Mouse (Mus musculus) embryonic facial prominence, embryonic 12.5 days (tissue): Measurements from ENCODE around the gene Palb2. TPM values are rescaled to one million over a fixed set of nuclear protein-coding genes. Genes with fewer than 3 reads are reported as not detected.

Experiments
- ATAC-seq: fragments of 200-750 bp; cut with Nextera tagmentation; 2 replicates; pipeline ENCODE4 v1.8.0; 2017; ENCODE audit not compliant: insufficient number of reproducible peaks, insufficient read depth, low FRiP score, low TSS enrichment
- H3K27ac ChIP-seq: fragments of 300-500 bp; sonication (generic); 2 replicates; pipeline ENCODE4 v1.5.1; 2016; ENCODE audit warnings: mild to moderate bottlenecking
- H3K27me3 ChIP-seq: fragments of 300-500 bp; sonication (generic); 2 replicates; pipeline ENCODE4 v1.6.1; 2016; ENCODE audit warnings: mild to moderate bottlenecking, moderate library complexity
- H3K36me3 ChIP-seq: fragments of 300-500 bp; sonication (generic); 2 replicates; pipeline ENCODE4 v1.6.1; 2016; ENCODE audit warnings: mild to moderate bottlenecking
- H3K4me1 ChIP-seq: fragments of 300-500 bp; sonication (generic); 2 replicates; pipeline ENCODE4 v1.6.1; 2016
- H3K4me2 ChIP-seq: fragments of 300-500 bp; sonication (generic); replicated peaks from 2 replicates; pipeline ENCODE4 v1.6.1; 2016; ENCODE audit warnings: mild to moderate bottlenecking, moderate library complexity
- H3K4me3 ChIP-seq: fragments of 300-500 bp; sonication (generic); 2 replicates; pipeline ENCODE4 v1.5.1; 2016; ENCODE audit warnings: mild to moderate bottlenecking
- H3K9ac ChIP-seq: fragments of 300-500 bp; sonication (generic); 2 replicates; pipeline ENCODE4 v1.6.1; 2016; ENCODE audit warnings: mild to moderate bottlenecking, moderate library complexity
- H3K9me3 ChIP-seq: fragments of 300-500 bp; sonication (generic); 2 replicates; pipeline ENCODE4 v1.6.1; 2016; ENCODE audit warnings: mild to moderate bottlenecking, moderate library complexity
- WGBS: fragments of 180-500 bp; shearing (Covaris S2); methylation state at CpG from one replicate; pipeline ENCODE4 v1.1.7; 2016; 5-methylcytosine and 5-hydroxymethylcytosine counted together
- polyA plus RNA-seq: library from polyadenylated mRNA; unstranded; fragments of >200 nt; fragmentation: Nextera tagmentation; extraction: Ambion mirVana; gene quantifications from 2 replicates; pipeline ENCODE4 v1.2.1, GENCODE M21; 2016

Gene Palb2
- polyA plus RNA-seq, 1 experiment from 2014 or later: 19.1 TPM

- Histone ChIP-seq H3K27me3 (no peaks in the 10 kb centered on the region), H3K36me3 (peaks cover 49% of the 10 kb centered on the region), H3K27ac (no peak overlapping the region), H3K9ac (no peak overlapping the region), H3K4me2 (no peak overlapping the region), H3K4me3 (no peak overlapping the region), H3K9me3 (no peaks in the 10 kb centered on the region), H3K4me1 (peaks cover 7% of the 10 kb centered on the region)
- 88% methylated on average over 3 of the region's 3 CpGs for WGBS
- ATAC-seq: no peak
Measured at GRCm38 (mm10) chr7:122098009-122098408, 34.8 kb downstream of the Palb2 start.

- H3K36me3 ChIP-seq: peaks cover 77% of the 10 kb centered on the region
- ATAC-seq: no peak
- 97% methylated on average over 2 of the region's 2 CpGs for WGBS
Measured at GRCm38 (mm10) chr7:122094564-122095330, 38.0 kb downstream of the Palb2 start.

GRCm38 (mm10) chr7:122087195-122087982, 45.4 kb downstream of the Palb2 start:
- Histone ChIP-seq H3K4me1 (no peaks in the 10 kb centered on the region), H3K4me2 (no peak overlapping the region), H3K9ac (no peak overlapping the region), H3K27ac (no peak overlapping the region), H3K4me3 (no peak overlapping the region), H3K27me3 (no peaks in the 10 kb centered on the region), H3K36me3 (peaks cover 65% of the 10 kb centered on the region), H3K9me3 (no peaks in the 10 kb centered on the region)
- 92% methylated on average over 11 of the region's 11 CpGs for WGBS
- no peak for ATAC-seq

More at GRCm38 (mm10) chr7:122094564-122095330, 38.0 kb downstream of the Palb2 start:
- Histone ChIP-seq H3K9me3 (no peaks in the 10 kb centered on the region), H3K4me2 (no peak overlapping the region), H3K27me3 (no peaks in the 10 kb centered on the region), H3K27ac (no peak overlapping the region), H3K9ac (no peak overlapping the region), H3K4me1 (no peaks in the 10 kb centered on the region), H3K4me3 (no peak overlapping the region)

- Histone ChIP-seq H3K36me3 (peaks cover 67% of the 10 kb centered on the region), H3K9ac (no peak overlapping the region), H3K4me3 (no peak overlapping the region), H3K27ac (no peak overlapping the region), H3K4me2 (no peak overlapping the region), H3K27me3 (no peaks in the 10 kb centered on the region), H3K9me3 (no peaks in the 10 kb centered on the region), H3K4me1 (no peaks in the 10 kb centered on the region)
- no peak for ATAC-seq
- WGBS: 91% methylated on average over 1 of the region's 1 CpGs
Measured at GRCm38 (mm10) chr7:122081071-122081470, 51.7 kb downstream of the Palb2 start.

- Histone ChIP-seq H3K36me3 (peaks cover 71% of the 10 kb centered on the region), H3K4me3 (no peak overlapping the region), H3K4me1 (no peaks in the 10 kb centered on the region), H3K4me2 (no peak overlapping the region), H3K27me3 (no peaks in the 10 kb centered on the region), H3K27ac (no peak overlapping the region), H3K9me3 (no peaks in the 10 kb centered on the region), H3K9ac (no peak overlapping the region)
- WGBS: 95% methylated on average over 8 of the region's 8 CpGs
- no peak for ATAC-seq
Measured at GRCm38 (mm10) chr7:122079798-122080554, 52.8 kb downstream of the Palb2 start.

- no peak for ATAC-seq
- H3K4me1 ChIP-seq: no peaks in the 10 kb centered on the region
- no peak overlapping the region for H3K4me2 ChIP-seq
- no peak overlapping the region for H3K4me3 ChIP-seq
- no peaks in the 10 kb centered on the region for H3K9me3 ChIP-seq
- H3K27me3 ChIP-seq: no peaks in the 10 kb centered on the region
- 78% methylated on average over 3 of the region's 3 CpGs for WGBS
- peaks cover 81% of the 10 kb centered on the region for H3K36me3 ChIP-seq
- no peak overlapping the region for H3K9ac ChIP-seq
- H3K27ac ChIP-seq: no peak overlapping the region
Measured at GRCm38 (mm10) chr7:122074374-122074773, 58.4 kb downstream of the Palb2 start.

GRCm38 (mm10) chr7:122067517-122068381, 65.0 kb downstream of the Palb2 start:
- ATAC-seq: peak; percentile 31
- Histone ChIP-seq H3K36me3 (peaks cover 31% of the 10 kb centered on the region), H3K9me3 (no peaks in the 10 kb centered on the region), H3K9ac (peak overlapping the region; percentile 91), H3K4me1 (peaks cover 19% of the 10 kb centered on the region), H3K4me3 (peak overlapping the region; percentile 86), H3K27me3 (no peaks in the 10 kb centered on the region), H3K4me2 (peak overlapping the region; percentile 73), H3K27ac (peak overlapping the region; percentile 85)
- 1% methylated on average over 58 of the region's 58 CpGs for WGBS

GRCm38 (mm10) chr7:122066945-122067516, 65.8 kb downstream of the Palb2 start, which contains the start of the genes Ubfd1 and Ears2:
Ubfd1 (plus strand) TSS chr7:122067175.
Ears2 (minus strand) TSS chr7:122067263.
- peak; percentile 100 for ATAC-seq
- under 1% methylated on average over 60 of the region's 60 CpGs for WGBS
- H3K9ac ChIP-seq: peak within 1 kb of the TSS; percentile 91
- peaks cover 30% of the 10 kb centered on the region for H3K36me3 ChIP-seq
- peak within 1 kb of the TSS; percentile 73 for H3K4me2 ChIP-seq
- H3K27ac ChIP-seq: peak within 1 kb of the TSS; percentile 85
- H3K4me3 ChIP-seq: peak within 1 kb of the TSS; percentile 86
- H3K27me3 ChIP-seq: no peaks in the 10 kb centered on the region
- peaks cover 19% of the 10 kb centered on the region for H3K4me1 ChIP-seq
- H3K9me3 ChIP-seq: no peaks in the 10 kb centered on the region

GRCm38 (mm10) chr7:122066102-122066944, 66.5 kb downstream of the Palb2 start:
- peak overlapping the region; percentile 91 for H3K9ac ChIP-seq
- H3K27ac ChIP-seq: peak overlapping the region; percentile 85
- peaks cover 19% of the 10 kb centered on the region for H3K4me1 ChIP-seq
- H3K9me3 ChIP-seq: no peaks in the 10 kb centered on the region
- ATAC-seq: no peak; the same call in 1 of the 2 replicates
- H3K4me2 ChIP-seq: peak overlapping the region; percentile 71
- peaks cover 26% of the 10 kb centered on the region for H3K36me3 ChIP-seq
- no peaks in the 10 kb centered on the region for H3K27me3 ChIP-seq
- H3K4me3 ChIP-seq: peak overlapping the region; percentile 86
- WGBS: 18% methylated on average over 31 of the region's 31 CpGs

GRCm38 (mm10) chr7:122065656-122066055, 67.1 kb downstream of the Palb2 start:
- Histone ChIP-seq H3K4me1 (peaks cover 19% of the 10 kb centered on the region), H3K4me2 (peak overlapping the region; percentile 71), H3K4me3 (no peak overlapping the region), H3K27me3 (no peaks in the 10 kb centered on the region), H3K9ac (0 out of 2 replicates have a peak overlapping the region, but pooled peaks have one; percentile 19), H3K9me3 (no peaks in the 10 kb centered on the region), H3K36me3 (peaks cover 24% of the 10 kb centered on the region), H3K27ac (no peak overlapping the region)
- WGBS: 66% methylated on average over 1 of the region's 1 CpGs
- no peak for ATAC-seq
